Comparison of ENCODE assay signal across 10 mouse cellular contexts in genomic region chr3:73709871-73710270, GRCm38 (mm10). TPM values are rescaled to one million over a fixed set of nuclear protein-coding genes. Genes with fewer than 3 reads are reported as not detected.
DNase-seq lines count a peak whose midpoint lies in the region; ATAC-seq lines count a peak whose summit lies in the region.
"Had no signal": no experiment of that assay in that cellular context is flagged by ENCODE, and none has a peak within 500 bp of the region (broad histone marks: within the 10 kb centered on the region; RNA-seq: fewer than 3 reads in every experiment).

No protein-coding gene starts in this region.

- no peaks in the 10 kb centered on the region for H3K36me3 ChIP-seq in heart, embryonic 11.5 days (ENCODE audit: control insufficient read depth, insufficient read depth, low read length)

- no peaks in the 10 kb centered on the region for H3K9me3 ChIP-seq in heart, embryonic 11.5 days (replicated peaks; ENCODE audit: control insufficient read depth, low read length)

- no peaks in the 10 kb centered on the region for H3K4me1 ChIP-seq in heart, embryonic 11.5 days (ENCODE audit: control insufficient read depth, insufficient read depth, low read length)

- no peak overlapping the region for H3K4me2 ChIP-seq in heart, embryonic 11.5 days

- no peak for ATAC-seq in heart, embryonic 11.5 days (replicated peaks; ENCODE audit: insufficient number of reproducible peaks, low FRiP score, low TSS enrichment)
- no peak for ATAC-seq in activated CD4-positive, CD25-positive, alpha-beta regulatory T cell, adult 4 months

- peak; percentile 10 for DNase-seq in heart, adult 8-10 months (ENCODE audit: low spot score)
- DNase-seq in NIH3T3 (ENCODE audit: low read depth) (peak; percentile 3), adipocyte (ENCODE audit: low spot score) (peak; percentile 7)
- peak; percentile 93 for DNase-seq in gonadal fat pad, adult 2 months (ENCODE audit: low read depth)
- DNase-seq in layer of hippocampus, adult 18-20 months (ENCODE audit: low spot score in 2 of 2) = no peak
- DNase-seq: kidney, postnatal 36 days had no signal

- no peak overlapping the region for H3K4me3 ChIP-seq in heart, embryonic 11.5 days (ENCODE audit: low read depth, low read length)
- H3K4me3 ChIP-seq: left cerebral cortex, adult 2 months had no signal

- H3K27me3 ChIP-seq in heart, embryonic 11.5 days (ENCODE audit: control insufficient read depth, insufficient read depth, low read length) = no peaks in the 10 kb centered on the region

- no peak overlapping the region for H3K27ac ChIP-seq in heart, embryonic 11.5 days (ENCODE audit: low read depth, low read length)
- H3K27ac ChIP-seq: left cerebral cortex, adult 2 months; liver, embryonic 14.5 days had no signal

- H3K9ac ChIP-seq in heart, embryonic 11.5 days (ENCODE audit: low read depth, low read length) = no peak overlapping the region
- H3K9ac ChIP-seq: liver, embryonic 14.5 days had no signal

- 74% methylated on average over 8 of the region's 8 CpGs for WGBS in heart, embryonic 11.5 days (ENCODE audit: insufficient replicate concordance)

RNA-seq across cellular contexts. Expression of gene Bche, which starts 1.7 kb away (rescaled TPM):
- 10 to 100 TPM in 3 of 4 experiments, 1 to 10 TPM in 1; 9.5 to 16.6 (median 14.1) TPM for total RNA-seq in heart, adult 8-10 months (2022)
- 17.9 and 19.9 TPM in 2 replicates for polyA plus RNA-seq in heart, embryonic 11.5 days (2014; fragmentation: Nextera tagmentation; extraction: Ambion mirVana)
- 13.4 and 16.9 TPM in 2 replicates for polyA plus RNA-seq in gonadal fat pad, adult 2 months (2012; rRNA removed)
- 1 to 10 TPM; 3.2 to 4.6 TPM for total RNA-seq in layer of hippocampus, adult 18-20 months (2021)
- not detected for polyA plus RNA-seq in activated CD4-positive, CD25-positive, alpha-beta regulatory T cell, adult 4 months (2017; shearing (Covaris generic))

Comparison
In these comparisons a context has a peak if more than half of its experiments do, and no peak if none do; other contexts are left out.
1. DNase-seq: peak in heart, adult 8-10 months (single experiment), NIH3T3 (single experiment), adipocyte (single experiment) and gonadal fat pad, adult 2 months (single experiment); none in layer of hippocampus, adult 18-20 months (0 of 2).
2. RNA of gene Bche, which starts 1.7 kb away (polyA plus RNA-seq): 17.9 to 19.9 TPM in heart, embryonic 11.5 days and 13.4 to 16.9 TPM in gonadal fat pad, adult 2 months; not detected in activated CD4-positive, CD25-positive, alpha-beta regulatory T cell, adult 4 months; every median in the first group is over 10 times any median in the second.